Mouse (Mus musculus): ENCODE data around the gene Gm21103.
"Not testable (repeated sequence)": the region's sequence is repeated elsewhere in the genome, so short reads cannot be mapped to it uniquely, and the experiment has no call there.

Gene Gm21103

DNA sequence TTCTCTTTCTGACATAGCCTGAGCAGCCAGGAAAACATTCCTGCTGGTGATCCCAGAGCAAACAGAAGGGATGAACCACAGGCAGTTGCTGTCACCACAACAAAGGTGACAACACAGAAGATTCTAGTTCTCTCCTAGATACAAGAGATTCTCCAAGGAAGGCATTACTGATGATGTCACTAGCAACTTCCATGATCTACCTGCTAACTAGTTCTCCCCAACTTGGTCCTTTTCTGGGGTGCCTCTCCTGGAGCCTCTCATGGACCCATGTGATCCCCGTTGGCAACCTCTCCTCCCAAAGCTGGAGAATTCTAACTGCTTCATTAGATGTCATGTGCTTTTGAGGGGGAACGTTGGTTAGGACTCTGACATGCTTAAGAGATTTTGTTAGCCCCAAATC, at the start of gene Gm21103:
Gene Gm21103 (minus strand): TSS at position 101 of the 400 bp plus-strand sequence.
- H3K4me3 ChIP-seq (replicated peaks; ENCODE audit: low read length); H3K36me3 ChIP-seq (ENCODE audit: insufficient read depth, low read length); H3K9me3 ChIP-seq (ENCODE audit: low read length); H3K27me3 ChIP-seq (ENCODE audit: insufficient read depth, low read length); H3K4me1 ChIP-seq (replicated peaks; ENCODE audit: low read depth, low read length): not testable (repeated sequence)

DNA sequence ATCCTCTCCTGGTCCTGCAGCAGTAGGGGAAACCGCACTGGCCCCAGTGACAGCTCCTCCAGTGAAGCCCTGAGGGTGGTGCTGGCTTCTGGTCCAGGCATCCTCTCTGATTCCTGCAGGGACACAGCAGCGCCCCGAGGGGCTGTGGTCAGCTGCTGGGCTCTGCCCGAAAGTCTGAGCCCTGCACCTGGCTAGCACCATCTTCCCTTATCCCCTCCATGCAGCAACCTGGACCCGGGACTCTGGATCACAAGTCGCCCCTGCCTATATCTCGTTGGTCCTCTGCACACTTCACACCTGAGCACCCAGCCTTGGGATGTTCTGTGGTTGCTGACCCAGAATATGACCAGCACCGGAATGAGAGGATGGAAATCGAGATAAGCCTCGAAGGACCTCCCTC, 38.9 kb upstream of the Gm21103 start, which contains the start of gene Gm3618:
Gene Gm3618 (minus strand): TSS at position 101 of the 400 bp plus-strand sequence.
- not testable (repeated sequence) for H3K36me3 ChIP-seq (ENCODE audit: insufficient read depth, low read length); H3K27me3 ChIP-seq (ENCODE audit: insufficient read depth, low read length); H3K4me1 ChIP-seq (replicated peaks; ENCODE audit: low read depth, low read length); H3K9me3 ChIP-seq (ENCODE audit: low read length); H3K4me3 ChIP-seq (replicated peaks; ENCODE audit: low read length)

DNA sequence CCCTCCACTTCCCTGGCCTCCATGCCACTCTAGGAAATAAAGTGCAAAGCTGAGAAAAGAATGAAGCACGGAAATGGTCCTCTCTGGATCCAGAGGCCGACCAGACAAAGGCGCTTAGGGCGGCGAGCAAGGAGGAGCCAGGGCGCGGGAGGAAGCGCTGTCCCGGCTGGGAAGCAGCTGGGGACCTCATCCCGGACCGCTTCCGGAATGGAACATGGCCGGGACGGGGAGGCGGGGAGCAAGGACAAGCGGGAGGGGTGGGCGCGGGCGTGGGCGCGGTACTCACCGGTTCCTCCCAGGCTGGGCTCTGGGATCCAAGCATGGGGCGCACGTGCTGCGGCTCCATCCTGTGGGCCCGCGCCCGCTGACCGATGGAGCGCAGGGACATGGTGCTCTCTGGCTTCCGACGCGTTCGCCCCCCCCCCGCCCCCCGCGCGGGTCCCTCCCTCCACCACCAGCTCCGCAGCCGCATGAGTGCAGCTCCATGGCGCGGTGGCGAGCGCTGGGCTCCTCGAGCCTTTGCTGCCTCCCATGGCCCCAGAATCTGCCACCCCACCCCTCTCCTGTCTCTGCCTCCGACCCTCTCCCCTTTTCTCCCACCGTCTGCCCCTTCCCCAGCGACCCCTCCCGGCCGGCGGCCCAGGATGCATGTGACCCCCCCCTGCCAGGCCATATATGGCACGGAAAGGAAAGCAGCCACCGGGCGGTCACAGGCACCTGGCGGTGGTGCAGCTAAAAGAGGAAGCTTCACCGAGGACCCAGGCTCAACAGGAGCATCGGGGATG, 17.5 kb downstream of the Gm21103 start, which contains the start of gene Gm3411:
Gene Gm3411 (minus strand): TSS at position 320 of the 785 bp plus-strand sequence.
- H3K9me3 ChIP-seq (ENCODE audit: low read length); H3K36me3 ChIP-seq (ENCODE audit: insufficient read depth, low read length); H3K27me3 ChIP-seq (ENCODE audit: insufficient read depth, low read length); H3K4me1 ChIP-seq (replicated peaks; ENCODE audit: low read depth, low read length): not testable (repeated sequence)
- peak within 1 kb of the TSS; percentile 65 for H3K4me3 ChIP-seq (replicated peaks; ENCODE audit: low read length)
